ENCODE assay signal across 11 mouse cellular contexts in the genomic region with DNA sequence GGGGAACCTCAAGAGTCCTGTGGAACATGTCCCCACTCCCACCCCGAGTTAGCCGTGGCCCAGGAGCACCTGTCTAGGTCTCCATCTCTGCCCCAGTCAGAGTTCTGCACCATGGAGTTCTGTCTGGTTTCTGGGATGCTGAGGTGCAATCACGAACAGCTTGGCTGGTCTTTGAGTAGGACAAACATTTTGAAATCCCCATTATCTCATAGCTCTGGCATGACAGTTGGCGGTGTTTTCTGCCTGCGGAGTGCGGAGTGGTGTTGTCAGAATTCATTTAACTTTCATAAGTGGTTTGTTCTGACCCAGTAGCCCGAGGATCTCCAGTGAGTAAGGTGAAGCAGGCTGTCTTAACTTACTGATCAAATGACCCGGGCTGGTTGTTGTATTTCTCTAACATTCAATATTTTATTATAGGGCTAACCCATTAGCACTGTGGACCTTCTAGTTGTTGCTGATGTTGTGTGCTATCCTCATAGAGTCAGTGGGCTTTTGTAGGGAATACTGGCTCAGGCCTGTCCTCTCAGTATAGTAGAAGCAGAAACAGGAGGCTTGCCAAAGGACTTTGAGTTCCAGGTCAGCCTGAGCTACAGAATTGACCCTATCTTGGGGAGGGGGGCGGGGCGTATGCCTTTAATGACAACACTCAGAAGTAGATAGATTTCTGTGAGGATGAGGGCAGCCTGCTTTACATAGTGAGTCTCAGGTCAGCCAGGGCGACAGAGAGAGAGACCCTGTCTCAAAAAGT.
A peak's percentile ranks its signal among the peaks of the same experiment; 100 is the strongest.
DNase-seq lines count a peak whose midpoint lies in the region; ATAC-seq lines count a peak whose summit lies in the region.
"Had no signal": no experiment of that assay in that cellular context is flagged by ENCODE, and none has a peak within 500 bp of the region (broad histone marks: within the 10 kb centered on the region; RNA-seq: fewer than 3 reads in every experiment).

No protein-coding gene starts in this region.

- no peak for ATAC-seq in heart, embryonic 11.5 days (replicated peaks; ENCODE audit: insufficient number of reproducible peaks, low FRiP score, low TSS enrichment)

- peak; percentile 76 to 82 for DNase-seq in heart, adult 18-20 months
- peak; percentile 15 for DNase-seq in brain, adult 2 months (ENCODE audit: low read depth, low spot score)
- peak; percentile 46 to 63 for DNase-seq in heart, postnatal 36 days
- peak; percentile 39 to 51 for DNase-seq in lung, postnatal 4 days
- no peak for DNase-seq in MN1 (ENCODE audit: low spot score)
- no peak for DNase-seq in frontal cortex, postnatal 25 days (ENCODE audit: low spot score in 2 of 2)
- no peak for DNase-seq in testis, postnatal 14 days (ENCODE audit: low spot score)
- DNase-seq: cerebellum, postnatal 36 days had no signal

- peaks cover 38% of the 10 kb centered on the region for H3K4me1 ChIP-seq in heart, embryonic 11.5 days (ENCODE audit: control insufficient read depth, insufficient read depth, low read length)

- H3K36me3 ChIP-seq in heart, embryonic 11.5 days (ENCODE audit: control insufficient read depth, insufficient read depth, low read length): no peaks in the 10 kb centered on the region
- H3K36me3 ChIP-seq: G1E had no signal

- H3K9me3 ChIP-seq in heart, embryonic 11.5 days (replicated peaks; ENCODE audit: control insufficient read depth, low read length): no peaks in the 10 kb centered on the region

- intact Hi-C loops in heart, postnatal 36 days (cut with DNase I): loop anchor here (2.0 to 5.0 kb wide), 4 partner anchors 29 to 98 kb away; no protein-coding TSS in a partner anchor

- H3K27me3 ChIP-seq in heart, embryonic 11.5 days (ENCODE audit: control insufficient read depth, insufficient read depth, low read length): no peaks in the 10 kb centered on the region

- no peak overlapping the region for H3K9ac ChIP-seq in heart, embryonic 11.5 days (ENCODE audit: low read depth, low read length)

- WGBS in heart, embryonic 11.5 days (ENCODE audit: insufficient replicate concordance): 55% methylated on average over 11 of the region's 11 CpGs

- H3K4me2 ChIP-seq in heart, embryonic 11.5 days: no peak overlapping the region

- H3K27ac ChIP-seq in heart, embryonic 11.5 days (ENCODE audit: low read depth, low read length): no peak overlapping the region
- H3K27ac ChIP-seq: kidney, postnatal 0 days had no signal

- H3K4me3 ChIP-seq in heart, embryonic 11.5 days (ENCODE audit: low read depth, low read length): no peak overlapping the region

Comparison
In these comparisons a context has a peak if more than half of its experiments do, and no peak if none do; other contexts are left out.
1. DNase-seq: peak in heart, adult 18-20 months (2 of 2), brain, adult 2 months (single experiment), heart, postnatal 36 days (2 of 2) and lung, postnatal 4 days (2 of 2); none in MN1 (single experiment), frontal cortex, postnatal 25 days (0 of 2) and testis, postnatal 14 days (single experiment).